Mouse (Mus musculus) left cerebral cortex, adult 2 months (tissue): Measurements from ENCODE around the gene Blm. TPM values are rescaled to one million over a fixed set of nuclear protein-coding genes. Genes with fewer than 3 reads are reported as not detected.

Source experiments
- DNase-seq, 2 experiments: peaks; one replicate each; pipeline ENCODE4 v3.0.0; 2021 to 2022; ENCODE audit warnings: low spot score in 2 of 2, mixed read lengths in 1 of 2; ENCODE audit errors: extremely low spot score in 1 of 2
- H3K27ac ChIP-seq: fragments of 200-600 bp; 2 replicates; pipeline ENCODE4 v1.8.1; 2022
- H3K4me3 ChIP-seq: fragments of 200-600 bp; 2 replicates; pipeline ENCODE4 v1.8.1; 2022
- CTCF ChIP-seq: fragments of 200-600 bp; IDR thresholded peaks from 2 replicates; pipeline ENCODE4 v1.8.1; 2022; ENCODE audit warnings: antibody characterized with exemption, mild to moderate bottlenecking, moderate library complexity
- intact Hi-C: fragments of 180-260 bp; cut with DNase I; formaldehyde crosslinking; loops from one replicate; pipeline ENCODE4 v1.15.1; 2025
- total RNA-seq, 2 experiments: library from RNA; stranded (reverse); gene quantifications; 2 replicates each; pipeline ENCODE4 v1.2.3; 2021

Blm gene
- total RNA-seq, 2 experiments from 2014 or later: 2.9 to 6.9 TPM

GRCm38 (mm10) chr7:80407712-80408111 is 127.2 kb downstream of the Blm start:
- no peak for TF ChIP-seq CTCF
- H3K4me3 ChIP-seq: no peak overlapping the region
- H3K27ac ChIP-seq: no peak overlapping the region
- DNase-seq: no peak
- intact Hi-C loops: no loop called here

GRCm38 (mm10) chr7:80406186-80406585 is 128.7 kb downstream of the Blm start:
- no peak for DNase-seq
- intact Hi-C loops: no loop called here
- H3K4me3 ChIP-seq: no peak overlapping the region
- H3K27ac ChIP-seq: no peak overlapping the region
- TF ChIP-seq CTCF: no peak

GRCm38 (mm10) chr7:80405188-80405695 is 129.7 kb downstream of the Blm start, which contains the start of gene Furin:
TSS of gene Furin (minus strand) at chr7:80405436.
- DNase-seq: no peak
- Histone ChIP-seq H3K27ac (no peak within 1 kb of the TSS), H3K4me3 (no peak within 1 kb of the TSS)
- no peak for TF ChIP-seq CTCF
- intact Hi-C loops: no loop called here

Other genes starting within 250 kb of the Blm start
- under 1 TPM; 0.77 to 0.97 TPM for gene Prc1, start 240.7 kb downstream of the Blm start, total RNA-seq
- 10 to 100 TPM; 14.9 to 15.2 TPM for gene Rccd1, start 210.7 kb downstream of the Blm start, total RNA-seq
- 10 to 100 TPM; 37.7 to 43.7 TPM for gene Unc45a, start 194.1 kb downstream of the Blm start, total RNA-seq
- gene Hddc3, start 192.0 kb downstream of the Blm start, total RNA-seq: 10 to 100 TPM; 46.4 to 56.4 TPM
- 100 to 1,000 TPM; 152 to 157 TPM for gene Man2a2, start 163.7 kb downstream of the Blm start, total RNA-seq
- 1 to 10 TPM; 5.3 to 6.8 TPM for gene Fes, start 147.2 kb downstream of the Blm start, total RNA-seq
- 10 to 100 TPM; 38.0 to 40.7 TPM for gene Furin, start 129.7 kb downstream of the Blm start, total RNA-seq
- 10 to 100 TPM; 14.9 to 16.5 TPM for gene Crtc3, start 153.8 kb upstream of the Blm start, total RNA-seq